Mouse (Mus musculus) hindbrain, embryonic 16.5 days (tissue): ENCODE measurements around the gene Fabp1. TPM values are rescaled to one million over a fixed set of nuclear protein-coding genes. Genes with fewer than 3 reads are reported as not detected.

Source experiments
- ATAC-seq: fragments of 200-750 bp; cut with Nextera tagmentation; 2 replicates; pipeline ENCODE4 v1.8.0; 2017; ENCODE audit warnings: moderate TSS enrichment, moderate library complexity
- H3K27ac ChIP-seq: fragments of 300-500 bp; sonication (generic); 2 replicates; pipeline ENCODE4 v1.5.1; 2014; ENCODE audit warnings: low read depth, mild to moderate bottlenecking, control low read depth, low read length, moderate library complexity
- H3K27me3 ChIP-seq: fragments of 300-500 bp; sonication (generic); replicated peaks from 2 replicates; pipeline ENCODE4 v1.6.1; 2014; ENCODE audit warnings: low read length; ENCODE audit not compliant: control insufficient read depth, insufficient read depth
- H3K36me3 ChIP-seq: fragments of 300-500 bp; sonication (generic); 2 replicates; pipeline ENCODE4 v1.6.1; 2014; ENCODE audit warnings: mild to moderate bottlenecking, low read length, moderate library complexity, mixed read lengths; ENCODE audit not compliant: control insufficient read depth, insufficient read depth
- H3K4me1 ChIP-seq: fragments of 300-500 bp; sonication (generic); 2 replicates; pipeline ENCODE4 v1.6.1; 2014; ENCODE audit warnings: low read depth, low read length; ENCODE audit not compliant: control insufficient read depth, insufficient read depth
- H3K4me2 ChIP-seq: fragments of 300-500 bp; sonication (generic); 2 replicates; pipeline ENCODE4 v1.6.1; 2014; ENCODE audit warnings: mild to moderate bottlenecking, low read length, control low read depth, moderate library complexity
- H3K4me3 ChIP-seq: fragments of 300-500 bp; sonication (generic); 2 replicates; pipeline ENCODE4 v1.5.1; 2014; ENCODE audit warnings: mild to moderate bottlenecking, low read length, control low read depth, moderate library complexity
- H3K9ac ChIP-seq: fragments of 300-500 bp; sonication (generic); 2 replicates; pipeline ENCODE4 v1.6.1; 2014; ENCODE audit warnings: low read depth, mild to moderate bottlenecking, control low read depth, low read length, moderate library complexity
- H3K9me3 ChIP-seq: fragments of 300-500 bp; sonication (generic); 2 replicates; pipeline ENCODE4 v1.6.1; 2014; ENCODE audit warnings: mild to moderate bottlenecking, low read length, moderate library complexity; ENCODE audit not compliant: control insufficient read depth
- WGBS: fragments of 180-500 bp; shearing (Covaris S2); extraction: QIAGEN DNeasy Blood & Tissue Kit; methylation state at CpG from one replicate; pipeline ENCODE4 v1.1.7; 2014; 5-methylcytosine and 5-hydroxymethylcytosine counted together
- polyA plus RNA-seq: library from polyadenylated mRNA; unstranded; fragments of >200 nt; fragmentation: Nextera tagmentation; extraction: Ambion mirVana; gene quantifications from 2 replicates; pipeline ENCODE4 v1.2.1, GENCODE M21; 2015

The Fabp1 gene
- polyA plus RNA-seq, 1 experiment from 2014 or later = not detected

- H3K9ac ChIP-seq = no peak overlapping the region
- no peak overlapping the region for H3K27ac ChIP-seq
- ATAC-seq = no peak
- H3K9me3 ChIP-seq = no peaks in the 10 kb centered on the region
- H3K4me2 ChIP-seq = no peak overlapping the region
- no peak overlapping the region for H3K4me3 ChIP-seq
- H3K27me3 ChIP-seq = no peaks in the 10 kb centered on the region
- 96% methylated on average over 1 of the region's 1 CpGs for WGBS
- no peaks in the 10 kb centered on the region for H3K36me3 ChIP-seq
- H3K4me1 ChIP-seq = no peaks in the 10 kb centered on the region
These were observed 48.8 kb downstream of the Fabp1 start for GRCm38 (mm10) chr6:71248420-71248819.

GRCm38 (mm10) chr6:71249615-71250014, 50.0 kb downstream of the Fabp1 start:
- H3K4me3 ChIP-seq = no peak overlapping the region
- no peak for ATAC-seq
- H3K27ac ChIP-seq = no peak overlapping the region
- H3K4me1 ChIP-seq = no peaks in the 10 kb centered on the region
- H3K4me2 ChIP-seq = no peak overlapping the region
- H3K9me3 ChIP-seq = no peaks in the 10 kb centered on the region
- no peaks in the 10 kb centered on the region for H3K27me3 ChIP-seq
- WGBS = 68% methylated on average over 3 of the region's 3 CpGs
- H3K9ac ChIP-seq = no peak overlapping the region
- no peaks in the 10 kb centered on the region for H3K36me3 ChIP-seq

GRCm38 (mm10) chr6:71250951-71251350, 51.3 kb downstream of the Fabp1 start:
- WGBS = 88% methylated on average over 8 of the region's 8 CpGs
- no peak overlapping the region for H3K27ac ChIP-seq
- no peak overlapping the region for H3K9ac ChIP-seq
- H3K4me2 ChIP-seq = no peak overlapping the region
- ATAC-seq = no peak
- H3K4me3 ChIP-seq = no peak overlapping the region
- H3K4me1 ChIP-seq = no peaks in the 10 kb centered on the region
- H3K9me3 ChIP-seq = no peaks in the 10 kb centered on the region
- no peaks in the 10 kb centered on the region for H3K27me3 ChIP-seq
- H3K36me3 ChIP-seq = no peaks in the 10 kb centered on the region

- Histone ChIP-seq H3K4me3 (no peak overlapping the region), H3K36me3 (no peaks in the 10 kb centered on the region), H3K4me2 (no peak overlapping the region), H3K27ac (no peak overlapping the region), H3K9ac (no peak overlapping the region), H3K9me3 (no peaks in the 10 kb centered on the region), H3K27me3 (no peaks in the 10 kb centered on the region), H3K4me1 (no peaks in the 10 kb centered on the region)
- 92% methylated on average over 6 of the region's 6 CpGs for WGBS
- no peak for ATAC-seq
These were observed 54.8 kb downstream of the Fabp1 start for GRCm38 (mm10) chr6:71254456-71254855.

Other genes starting within 250 kb of the Fabp1 start
- not detected in 2 replicates for gene Foxi3, start 243.3 kb upstream of the Fabp1 start, polyA plus RNA-seq
- gene Thnsl2, start 55.4 kb upstream of the Fabp1 start, polyA plus RNA-seq = 6.3 and 6.5 TPM in 2 replicates
- 19.2 and 20.3 TPM in 2 replicates for gene Krcc1, start 71.8 kb downstream of the Fabp1 start, polyA plus RNA-seq
- 0.21 and 0.91 TPM in 2 replicates for gene Smyd1, start 122.4 kb downstream of the Fabp1 start, polyA plus RNA-seq
- gene Cd8b1, start 123.0 kb downstream of the Fabp1 start, polyA plus RNA-seq = not detected in 2 replicates
- gene Cd8a, start 173.6 kb downstream of the Fabp1 start, polyA plus RNA-seq = not detected in 2 replicates
- 7.7 and 8.1 TPM in 2 replicates for gene Rmnd5a, start 240.8 kb downstream of the Fabp1 start, polyA plus RNA-seq